Mouse (Mus musculus): Measurements from ENCODE around the gene Syt1. TPM values are rescaled to one million over a fixed set of nuclear protein-coding genes. Genes with fewer than 3 reads are reported as not detected.

Gene Syt1
- total RNA-seq, 2 experiments from 2014 or later = 975 to 1,036 TPM

- no peak for DNase-seq (ENCODE audit: low spot score in 2 of 2)
- no peak for TF ChIP-seq CTCF (conservative IDR thresholded peaks at IDR 0.05)
- Histone ChIP-seq H3K27ac (peak overlapping the region; percentile 4; the same call in 1 of the 2 replicates), H3K4me3 (no peak overlapping the region)
Observed at GRCm38 (mm10) chr10:108504128-108504870, 506.5 kb downstream of the Syt1 start.

GRCm38 (mm10) chr10:108490231-108490630, 520.6 kb downstream of the Syt1 start:
- no peak for DNase-seq (ENCODE audit: low spot score in 2 of 2)
- TF ChIP-seq CTCF (conservative IDR thresholded peaks at IDR 0.05) = no peak
- Histone ChIP-seq H3K27ac (no peak overlapping the region), H3K4me3 (no peak overlapping the region)

DNA sequence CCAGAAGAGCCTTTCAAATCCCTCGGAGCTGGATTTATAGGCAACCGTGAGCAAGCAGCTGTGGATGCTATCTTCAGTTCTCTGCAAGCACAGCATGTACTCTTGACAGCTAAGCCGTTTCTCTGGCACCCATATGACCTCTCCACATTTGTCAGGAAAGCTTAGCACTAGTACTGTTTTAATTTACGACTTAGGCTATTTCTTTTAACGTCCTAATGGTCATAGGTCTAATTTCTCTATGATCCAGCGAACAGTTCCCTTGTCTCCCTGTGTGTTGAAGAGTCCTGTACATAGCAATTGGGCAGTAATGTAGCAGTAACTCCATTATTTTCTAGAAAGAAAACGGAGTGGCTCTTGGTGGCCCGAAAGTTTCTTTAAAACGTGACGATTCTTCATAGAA, 526.8 kb downstream of the Syt1 start:
- TF ChIP-seq CTCF (conservative IDR thresholded peaks at IDR 0.05) = no peak
- no peak for DNase-seq (ENCODE audit: low spot score in 2 of 2)
- H3K4me3 ChIP-seq = no peak overlapping the region
- H3K27ac ChIP-seq = no peak overlapping the region

GRCm38 (mm10) chr10:108480146-108480850, 530.5 kb downstream of the Syt1 start:
- no peak overlapping the region for H3K4me3 ChIP-seq
- DNase-seq (ENCODE audit: low spot score in 2 of 2) = no peak
- H3K27ac ChIP-seq = no peak overlapping the region
- no peak for TF ChIP-seq CTCF (conservative IDR thresholded peaks at IDR 0.05)

- H3K4me3 ChIP-seq = no peak overlapping the region
- no peak overlapping the region for H3K27ac ChIP-seq
- DNase-seq (ENCODE audit: low spot score in 2 of 2) = no peak
- no peak for TF ChIP-seq CTCF (conservative IDR thresholded peaks at IDR 0.05)
Observed at GRCm38 (mm10) chr10:108470319-108470955, 540.3 kb downstream of the Syt1 start.

- no peak for DNase-seq (ENCODE audit: low spot score in 2 of 2)
- Histone ChIP-seq H3K4me3 (no peak overlapping the region), H3K27ac (no peak overlapping the region)
- no peak for TF ChIP-seq CTCF (conservative IDR thresholded peaks at IDR 0.05)
Observed at GRCm38 (mm10) chr10:108466539-108466938, 544.2 kb downstream of the Syt1 start.

- TF ChIP-seq CTCF (conservative IDR thresholded peaks at IDR 0.05) = no peak
Observed at GRCm38 (mm10) chr10:108461862-108462261, 548.9 kb downstream of the Syt1 start.

GRCm38 (mm10) chr10:108457054-108457453, 553.7 kb downstream of the Syt1 start:
- H3K4me3 ChIP-seq = no peak overlapping the region
- TF ChIP-seq CTCF (conservative IDR thresholded peaks at IDR 0.05) = no peak
- H3K27ac ChIP-seq = peak overlapping the region; percentile 53; the same call in 1 of the 2 replicates
- no peak for DNase-seq (ENCODE audit: low spot score in 2 of 2)

More at GRCm38 (mm10) chr10:108461862-108462261, 548.9 kb downstream of the Syt1 start:
- no peak overlapping the region for H3K27ac ChIP-seq
- DNase-seq (ENCODE audit: low spot score in 2 of 2) = no peak
- H3K4me3 ChIP-seq = no peak overlapping the region

DNA sequence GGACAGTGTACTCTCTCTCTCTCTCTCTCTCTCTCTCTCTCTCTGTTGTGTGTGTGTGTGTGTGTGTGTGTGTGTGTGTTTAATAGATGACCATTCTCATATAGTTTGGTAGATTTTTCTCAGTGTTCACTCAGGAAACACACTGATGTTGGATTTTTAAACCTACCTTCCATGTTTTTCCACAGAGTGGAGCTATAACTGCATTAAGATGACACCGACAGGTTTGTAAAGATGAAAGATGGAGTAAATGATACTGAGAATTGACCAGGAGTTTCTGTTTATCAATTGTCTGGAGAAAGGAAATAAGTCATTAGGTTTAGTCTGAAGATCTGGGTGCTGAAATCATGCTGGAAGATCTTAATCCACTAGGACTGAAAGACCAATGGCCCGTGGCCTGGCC, 554.9 kb downstream of the Syt1 start:
- no peak overlapping the region for H3K27ac ChIP-seq
- no peak for DNase-seq (ENCODE audit: low spot score in 2 of 2)
- TF ChIP-seq CTCF (conservative IDR thresholded peaks at IDR 0.05) = peak; percentile 71
- H3K4me3 ChIP-seq = no peak overlapping the region

DNA sequence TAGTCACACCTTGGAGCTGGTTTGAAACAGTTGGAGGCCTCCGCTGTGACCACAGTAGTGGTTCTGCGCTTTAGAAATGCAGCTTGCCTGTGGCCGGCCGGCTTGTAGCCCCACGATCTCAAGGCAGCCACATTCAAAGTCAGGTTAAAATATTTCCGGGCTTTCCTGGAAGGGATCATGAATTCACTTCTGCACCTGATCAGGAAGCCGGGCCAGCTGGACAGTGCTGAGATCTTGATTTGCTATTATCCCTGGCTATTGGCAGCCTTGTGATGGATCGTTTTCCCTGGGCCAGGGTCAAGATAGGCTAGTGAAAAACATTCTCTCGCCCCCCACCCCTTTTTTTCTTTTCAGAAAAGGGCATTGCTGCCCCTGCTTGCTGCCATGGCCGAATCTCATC, 555.6 kb downstream of the Syt1 start:
- no peak for TF ChIP-seq CTCF (conservative IDR thresholded peaks at IDR 0.05)
- H3K27ac ChIP-seq = peak overlapping the region; percentile 47; the same call in 1 of the 2 replicates
- DNase-seq (ENCODE audit: low spot score in 2 of 2) = no peak

GRCm38 (mm10) chr10:108454691-108455117, 556.1 kb downstream of the Syt1 start:
- no peak for TF ChIP-seq CTCF (conservative IDR thresholded peaks at IDR 0.05)
- DNase-seq (ENCODE audit: low spot score in 2 of 2) = no peak
- H3K27ac ChIP-seq = peak overlapping the region; percentile 47; the same call in 1 of the 2 replicates
- no peak overlapping the region for H3K4me3 ChIP-seq

More for the DNA sequence above, 555.6 kb downstream of the Syt1 start:
- no peak overlapping the region for H3K4me3 ChIP-seq

- Histone ChIP-seq H3K4me3 (no peak overlapping the region), H3K27ac (no peak overlapping the region)
- no peak for TF ChIP-seq CTCF (conservative IDR thresholded peaks at IDR 0.05)
- no peak for DNase-seq (ENCODE audit: low spot score in 2 of 2)
Observed at GRCm38 (mm10) chr10:108453561-108453960, 557.2 kb downstream of the Syt1 start.

DNA sequence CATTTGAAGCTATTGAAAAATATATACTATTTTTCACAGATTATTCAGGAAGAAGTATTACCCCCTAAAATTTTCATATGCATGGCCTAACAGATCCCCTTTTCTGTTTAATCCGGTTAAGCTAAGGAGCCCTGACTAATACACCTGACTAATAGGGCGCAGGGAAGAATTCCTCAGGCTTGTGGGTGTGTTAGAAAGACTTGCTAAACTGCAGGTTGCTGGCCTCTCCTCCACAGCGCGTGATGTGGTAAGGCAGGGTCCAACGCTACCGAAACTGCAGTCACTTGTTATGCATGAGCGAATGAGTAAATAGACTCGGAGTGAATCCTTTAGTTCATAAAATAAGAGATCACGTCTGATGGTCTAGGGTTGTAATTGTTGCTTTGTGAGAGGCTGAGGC, 558.4 kb downstream of the Syt1 start:
- H3K27ac ChIP-seq = no peak overlapping the region
- H3K4me3 ChIP-seq = no peak overlapping the region
- no peak for TF ChIP-seq CTCF (conservative IDR thresholded peaks at IDR 0.05)
- DNase-seq (ENCODE audit: low spot score in 2 of 2) = no peak
